Mouse (Mus musculus): ENCODE measurements around the gene Gtf2a1.
"Not testable (repeated sequence)": the region's sequence is repeated elsewhere in the genome, so short reads cannot be mapped to it uniquely, and the experiment has no call there.

Gene Gtf2a1

DNA sequence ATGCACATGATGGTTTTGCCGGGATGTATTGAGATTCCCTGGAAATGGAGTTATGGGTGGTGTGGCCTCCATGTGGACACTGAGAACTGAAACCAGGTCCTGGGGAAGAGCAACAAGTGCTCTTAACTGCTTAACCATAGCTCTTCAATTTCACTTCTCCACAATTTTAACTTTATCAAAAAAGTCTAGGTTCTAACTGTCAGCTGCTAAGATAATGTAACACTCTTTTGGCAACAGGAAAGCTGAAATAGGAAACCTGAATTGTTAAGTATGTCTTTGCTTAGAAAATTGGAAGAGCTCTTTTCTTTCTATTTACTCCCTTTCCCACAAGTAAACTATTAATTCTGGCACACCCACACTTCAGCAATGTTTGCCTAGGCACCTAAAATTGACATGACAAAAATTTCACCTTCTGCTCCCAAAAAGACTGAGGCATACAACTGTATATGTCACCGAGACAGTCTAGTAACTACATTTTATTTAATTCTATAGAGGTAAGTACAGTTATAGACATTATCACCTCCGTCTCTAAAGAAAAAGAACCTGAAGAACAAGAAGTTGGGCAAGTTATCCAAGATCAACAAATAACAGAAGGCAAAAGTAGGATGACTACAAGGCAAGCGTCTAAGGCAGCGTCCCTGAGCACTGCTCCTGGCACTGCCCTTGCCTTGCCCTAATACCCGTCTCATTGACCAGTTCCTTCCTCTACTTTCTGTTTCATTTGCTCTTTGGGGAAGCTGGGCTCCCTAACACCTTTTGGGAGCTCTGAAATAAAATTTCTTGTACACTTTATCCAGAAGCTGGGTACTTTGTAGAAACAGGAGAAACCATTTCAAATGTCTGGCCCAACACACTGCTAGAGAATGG lies 8.8 kb downstream of the Gtf2a1 start:
- no peak for DNase-seq (ENCODE audit: low read depth, low spot score)

DNA sequence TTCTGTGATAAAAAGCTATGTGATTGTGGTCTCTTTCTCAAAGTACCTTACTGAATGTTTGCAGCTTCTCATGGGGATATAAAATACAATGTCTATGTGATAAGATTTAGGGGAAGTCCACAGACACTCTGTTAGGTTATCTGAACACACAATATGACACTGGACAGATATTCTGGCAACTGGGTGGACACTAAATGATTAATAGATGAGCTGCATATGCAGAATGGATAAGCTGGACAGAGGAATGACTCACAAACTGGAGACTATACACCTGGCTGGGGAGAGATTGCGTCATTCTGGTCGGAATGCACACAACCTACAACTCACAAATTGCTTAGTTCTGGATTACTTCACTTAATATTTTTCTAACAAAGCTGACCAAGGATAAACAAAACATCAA lies 10.6 kb downstream of the Gtf2a1 start:
- DNase-seq (ENCODE audit: low read depth, low spot score): no peak

DNA sequence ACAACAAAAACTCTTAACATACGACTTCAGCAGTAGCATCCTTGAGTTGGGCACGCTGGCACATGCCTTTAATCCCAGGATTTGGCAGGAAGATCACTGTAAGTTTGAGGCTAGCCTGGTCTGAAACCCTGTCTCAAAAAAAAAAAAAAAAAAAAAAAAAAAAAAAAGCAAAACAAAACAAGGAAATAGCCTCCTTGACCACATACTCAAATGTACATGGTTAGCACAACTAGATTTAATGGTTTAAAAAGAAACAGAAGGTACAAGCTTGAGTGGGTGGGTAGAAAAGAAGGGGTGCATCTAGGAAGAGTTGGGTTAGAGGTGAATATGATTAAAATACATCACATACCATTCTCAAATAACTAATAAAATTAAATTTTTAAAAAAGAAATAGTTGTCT lies 18.6 kb downstream of the Gtf2a1 start:
- no peak for DNase-seq (ENCODE audit: low read depth, low spot score)

DNA sequence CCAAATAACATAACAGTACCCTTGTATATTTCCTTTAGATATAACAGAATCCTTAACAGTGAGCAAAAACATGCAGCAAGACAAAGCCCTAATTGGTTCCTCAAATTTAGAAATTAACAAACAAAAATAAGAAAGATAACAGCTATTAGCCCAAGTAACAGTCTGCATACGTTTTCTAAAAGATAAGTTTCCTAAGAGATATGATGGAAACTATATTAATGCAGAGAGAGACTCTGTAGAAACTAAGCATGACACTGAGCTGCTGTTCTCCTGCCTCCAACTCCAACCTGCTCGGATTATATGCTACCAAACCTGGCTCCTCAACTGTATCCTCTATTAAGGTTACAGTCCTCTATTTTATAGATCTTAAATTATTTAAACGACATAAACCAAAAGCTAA lies 21.0 kb downstream of the Gtf2a1 start:
- no peak for DNase-seq (ENCODE audit: low read depth, low spot score)

DNA sequence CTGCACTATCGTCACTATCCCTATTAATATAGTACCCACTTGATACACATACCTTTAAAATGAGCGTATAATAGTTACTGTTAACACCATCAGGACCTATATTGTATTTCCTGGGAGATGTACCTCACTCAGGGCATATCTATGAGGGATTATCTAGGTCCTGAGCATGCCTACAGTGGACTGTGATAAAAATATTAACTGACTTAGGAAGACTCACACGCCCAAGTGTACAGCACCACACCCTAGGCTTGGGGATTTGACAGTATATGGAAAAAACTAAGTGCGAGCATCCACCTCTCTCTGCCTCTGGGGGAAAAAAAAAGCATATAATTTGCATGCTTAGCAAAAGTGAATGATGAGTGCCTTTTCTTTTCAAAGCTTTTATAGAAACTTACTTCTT lies 23.1 kb downstream of the Gtf2a1 start:
- DNase-seq (ENCODE audit: low read depth, low spot score): no peak

DNA sequence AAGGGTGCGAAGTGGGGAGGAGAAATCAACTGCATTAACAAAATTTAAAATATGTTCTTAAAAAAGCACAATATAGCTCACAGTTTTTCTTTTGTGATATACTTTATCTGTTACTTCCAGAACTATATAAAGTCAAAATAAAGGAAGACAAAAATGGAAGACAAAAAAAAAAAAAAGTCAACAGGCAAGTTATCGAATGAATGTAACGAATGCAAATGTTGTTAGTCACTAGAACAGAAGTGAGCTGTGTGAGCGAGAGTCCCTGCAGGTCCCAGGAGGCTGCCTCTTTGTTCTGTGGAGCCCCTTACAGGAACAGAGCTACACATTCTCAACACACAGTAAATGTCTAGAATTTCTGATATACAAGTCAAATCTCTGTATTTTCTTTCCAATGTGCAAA lies 32.1 kb downstream of the Gtf2a1 start:
- not testable (repeated sequence) for DNase-seq (ENCODE audit: low read depth, low spot score)

DNA sequence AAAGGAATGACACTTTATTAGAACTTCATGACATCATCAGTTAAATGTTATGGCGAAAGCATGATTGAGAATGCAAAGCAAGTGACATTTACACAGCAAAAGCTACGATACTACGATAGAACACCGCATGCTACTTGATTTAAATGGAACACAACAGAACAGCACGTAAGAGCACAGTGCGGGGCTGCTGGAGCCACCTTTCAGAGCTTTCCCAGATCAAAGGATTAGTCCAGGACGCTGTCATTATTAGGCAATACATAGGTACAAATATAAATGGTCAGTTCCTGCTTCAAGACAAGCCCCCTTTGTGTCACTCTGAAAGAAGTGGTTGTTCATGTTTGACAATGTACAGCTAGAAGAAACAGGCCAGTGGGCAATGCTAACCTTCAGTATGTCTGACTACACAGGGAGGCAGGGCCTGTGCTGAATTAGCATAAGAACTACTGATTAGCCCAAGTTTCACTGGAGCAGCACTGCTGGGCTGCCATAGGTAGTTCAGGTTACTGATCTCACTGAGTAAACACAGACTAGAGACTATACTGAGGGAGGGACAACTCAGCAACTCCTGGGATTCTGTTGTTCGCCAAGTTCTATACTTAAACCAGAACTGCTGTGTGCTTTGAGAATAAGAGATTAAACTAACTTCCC lies 32.8 kb downstream of the Gtf2a1 start:
- DNase-seq (ENCODE audit: low read depth, low spot score): not testable (repeated sequence)

DNA sequence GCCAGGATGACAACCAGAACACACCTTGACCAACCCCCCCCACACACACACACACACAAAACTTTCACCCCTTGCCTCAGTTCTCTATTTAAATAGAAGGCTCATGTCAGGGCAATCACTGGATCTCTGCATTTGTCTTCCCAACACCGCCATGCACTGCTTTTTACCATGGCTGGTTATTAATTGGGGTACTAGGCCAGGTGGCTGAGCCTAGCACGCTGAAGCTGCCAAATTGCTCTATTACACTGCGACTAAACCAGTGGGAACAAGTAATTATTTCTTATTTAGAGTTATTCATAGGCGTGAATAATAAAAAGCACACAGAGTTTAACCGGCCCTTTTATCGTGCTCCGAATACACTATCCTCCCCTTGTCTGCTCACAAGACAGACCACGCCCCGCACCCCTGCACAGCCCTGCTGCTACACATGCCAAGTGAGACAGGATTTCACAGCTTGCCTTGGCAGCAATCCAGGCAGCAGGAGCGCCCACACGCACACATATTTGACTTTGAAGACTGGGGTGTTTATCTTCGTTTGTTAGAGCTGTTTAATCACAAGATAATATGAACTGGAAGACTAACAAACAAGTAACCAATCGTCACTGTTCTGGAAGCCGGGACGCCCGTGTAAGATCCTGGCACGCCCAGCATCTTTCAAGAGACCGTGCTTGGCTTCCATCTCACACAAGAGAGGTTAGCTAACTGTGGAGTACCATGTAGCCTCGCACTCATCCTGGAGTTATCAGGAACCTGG lies 38.3 kb downstream of the Gtf2a1 start:
- DNase-seq (ENCODE audit: low read depth, low spot score): no peak

DNA sequence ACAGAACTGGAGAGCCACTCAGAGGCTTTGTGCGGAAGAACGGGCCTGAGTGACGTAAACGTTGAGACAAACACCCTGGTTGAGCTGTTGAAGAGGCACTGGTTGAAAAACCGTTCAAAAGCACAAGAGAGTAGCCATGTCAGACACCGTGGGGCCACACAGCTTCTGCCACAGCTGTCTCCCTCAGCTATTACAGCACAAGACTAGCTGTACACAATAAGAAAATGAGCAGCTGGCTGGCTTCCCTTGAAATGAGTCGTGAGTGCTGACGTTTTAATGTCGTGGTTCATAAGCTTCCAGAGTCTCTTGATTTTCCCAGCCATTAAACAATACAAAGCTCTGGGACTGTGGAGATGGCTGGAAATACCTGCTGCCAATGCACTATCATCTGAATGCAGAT lies 40.8 kb downstream of the Gtf2a1 start:
- DNase-seq (ENCODE audit: low read depth, low spot score): no peak

DNA sequence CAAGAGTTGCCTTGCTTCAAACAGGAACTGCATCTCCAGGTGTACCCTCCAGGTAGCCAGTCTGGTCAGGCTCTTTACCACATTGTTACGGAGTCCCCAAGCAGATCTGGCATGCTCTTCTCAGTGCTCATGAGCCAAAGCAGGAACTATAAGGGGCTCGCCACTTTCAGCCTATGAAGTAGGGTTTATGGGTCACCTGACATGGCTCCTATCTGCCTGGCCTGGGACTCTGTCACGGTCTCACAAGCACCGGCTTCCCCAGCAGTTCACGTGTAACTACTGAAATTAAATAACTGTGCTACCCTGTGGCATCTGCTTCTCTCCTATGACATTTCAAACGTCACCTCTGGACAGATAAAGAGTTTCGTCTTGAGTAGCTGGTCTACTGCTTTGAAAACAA lies 50.1 kb downstream of the Gtf2a1 start:
- DNase-seq (ENCODE audit: low read depth, low spot score): no peak

DNA sequence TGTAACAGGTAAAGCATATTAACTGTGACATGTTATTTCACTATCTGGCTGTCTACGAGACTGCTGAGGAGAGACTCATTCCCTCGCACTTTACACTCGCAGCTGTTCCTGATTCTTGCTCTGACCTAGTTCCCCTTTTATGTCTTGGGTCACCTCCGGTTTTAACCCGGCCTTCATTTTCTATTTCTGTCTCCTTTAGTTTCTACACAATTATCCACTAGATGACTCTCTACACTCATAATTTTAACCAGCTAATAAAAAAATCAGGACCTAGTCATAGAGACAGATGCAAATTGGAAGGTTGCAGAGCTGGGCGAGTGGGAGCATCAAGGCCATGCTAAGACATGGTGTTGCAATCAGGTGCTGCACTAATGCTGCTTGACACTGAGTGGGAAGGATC lies 55.8 kb downstream of the Gtf2a1 start:
- no peak for DNase-seq (ENCODE audit: low read depth, low spot score)

DNA sequence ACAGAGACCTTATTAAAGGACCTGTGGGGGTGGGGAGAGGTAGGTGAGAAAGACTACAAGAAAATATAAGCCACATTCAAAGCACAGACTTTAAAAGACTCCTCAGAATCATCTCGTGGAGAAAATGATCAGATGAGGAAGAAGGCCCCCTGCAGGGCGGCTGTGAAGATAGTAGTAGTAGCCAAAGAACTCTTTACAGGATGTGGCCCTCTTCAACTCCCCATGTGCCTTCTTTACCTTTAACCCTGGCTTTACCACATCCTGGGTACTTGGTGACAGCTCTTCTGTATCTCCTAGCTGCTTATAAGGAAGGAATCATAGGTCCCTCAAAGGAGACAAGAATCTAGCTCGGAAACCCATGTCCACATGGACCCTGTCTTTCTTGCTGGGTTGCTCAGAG lies 66.7 kb downstream of the Gtf2a1 start:
- peak; percentile 51 for DNase-seq (ENCODE audit: low read depth, low spot score)

DNA sequence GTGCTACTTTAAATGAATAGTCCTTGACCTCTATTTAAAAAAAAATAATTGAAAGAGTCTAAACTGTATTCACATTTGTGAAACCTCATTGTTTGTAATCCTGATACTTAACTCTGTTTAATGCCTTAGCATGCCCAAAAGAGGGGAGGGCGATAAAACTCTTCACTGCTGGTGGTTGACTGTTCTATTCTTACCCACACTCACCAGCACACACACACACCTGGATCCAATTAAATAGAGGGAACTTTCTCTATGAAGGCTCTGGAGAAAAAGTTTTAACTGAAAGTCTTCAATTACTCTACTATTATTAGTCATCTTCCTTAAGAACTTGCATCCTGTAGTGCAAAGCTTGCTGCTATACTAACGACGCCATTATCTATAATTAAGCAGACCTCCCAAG lies 72.5 kb downstream of the Gtf2a1 start:
- no peak for DNase-seq (ENCODE audit: low read depth, low spot score)

DNA sequence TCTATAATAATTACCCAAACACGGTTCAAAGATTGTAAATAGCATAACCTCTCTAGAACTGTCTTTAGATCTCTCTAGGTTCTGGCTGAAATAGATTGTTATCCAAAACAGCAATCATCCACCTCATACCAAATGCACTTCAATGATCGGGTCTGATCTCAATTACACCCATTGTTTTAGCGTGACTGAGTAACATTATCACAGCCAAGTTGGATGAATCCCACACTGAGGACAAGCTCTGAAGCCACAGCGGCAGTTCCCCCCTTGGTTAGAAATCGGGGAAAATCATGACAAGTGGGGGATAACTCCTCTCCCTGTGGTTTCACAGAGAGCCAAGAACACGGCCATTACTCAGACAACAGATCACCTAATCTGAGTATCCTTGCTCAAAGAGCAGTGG lies 76.3 kb downstream of the Gtf2a1 start:
- no peak for DNase-seq (ENCODE audit: low read depth, low spot score)

DNA sequence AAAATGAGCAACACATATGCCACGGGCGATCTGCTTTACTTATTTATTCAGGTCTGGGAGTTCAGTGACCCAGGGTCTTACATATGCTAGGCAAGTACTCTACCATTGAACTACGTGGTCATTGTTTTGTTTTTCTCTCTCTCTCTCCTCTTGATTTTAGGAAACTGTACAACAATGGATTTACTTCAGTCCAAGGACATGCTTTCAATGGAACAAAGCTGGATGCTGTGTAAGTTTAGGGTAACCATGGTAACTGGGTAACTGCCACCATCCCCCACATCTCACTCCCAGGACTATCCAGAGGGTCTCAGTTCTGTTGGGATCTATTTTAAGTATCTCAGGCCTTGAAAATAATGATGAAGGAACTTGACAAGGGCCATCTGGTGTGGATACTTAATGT lies 78.5 kb downstream of the Gtf2a1 start:
- DNase-seq (ENCODE audit: low read depth, low spot score): no peak
